Comparison of ENCODE assay signal across 16 mouse cellular contexts in genomic region chr19:52812046-52812445, GRCm38 (mm10).
DNase-seq lines count a peak whose midpoint lies in the region.
"Had no signal": no experiment of that assay in that cellular context is flagged by ENCODE, and none has a peak within 500 bp of the region (broad histone marks: within the 10 kb centered on the region; RNA-seq: fewer than 3 reads in every experiment).

No protein-coding gene starts in this region.

- peak; percentile 3 to 41 for DNase-seq in left cerebral cortex, adult 18-20 months (ENCODE audit: low spot score in 2 of 2)
- no peak for DNase-seq in left cerebral cortex, postnatal 4 days
- peak; percentile 69 for DNase-seq in brain, adult 2 months (ENCODE audit: low read depth, low spot score)
- DNase-seq in frontal cortex, postnatal 36 days (ENCODE audit: low spot score in 2 of 2), result peak; percentile 9 to 29
- peak; percentile 12 to 76 for DNase-seq in left cerebral cortex, postnatal 25 days (ENCODE audit: low spot score in 2 of 2)
- DNase-seq in kidney, adult 11 months, result no peak
- no peak for DNase-seq in cerebellum, adult 11-12 months
- DNase-seq: adrenal gland, adult 8-10 months; adrenal gland, postnatal 36 days; cerebellum, adult 11 months; cerebellum, adult 9-10 months; cerebellum, postnatal 25 days; gastrocnemius, adult 2 months; gastrocnemius, postnatal 36 days; heart, adult 11 months; heart, postnatal 4 days had no signal

- intact Hi-C loops in left cerebral cortex, postnatal 4 days (cut with DNase I), result no loop called here
- intact Hi-C loops in left cerebral cortex, postnatal 25 days (cut with DNase I), result loop anchor here (10.0 kb wide), 1 partner anchor 47 kb away; no protein-coding TSS in a partner anchor

Comparison
In these comparisons a context has a peak if more than half of its experiments do, and no peak if none do; other contexts are left out.
1. DNase-seq: peak in left cerebral cortex, adult 18-20 months (2 of 2), brain, adult 2 months (single experiment), frontal cortex, postnatal 36 days (2 of 2) and left cerebral cortex, postnatal 25 days (2 of 2); none in left cerebral cortex, postnatal 4 days (single experiment), kidney, adult 11 months (single experiment) and cerebellum, adult 11-12 months (single experiment).